Mouse (Mus musculus) spleen, postnatal 10 days (tissue): ENCODE results near the gene Alkbh3.

Experiments
- DNase-seq, 2 experiments: peaks; one replicate each; pipeline ENCODE4 v3.0.0; 2021 to 2022; ENCODE audit warnings: low spot score in 2 of 2

Gene Alkbh3

DNA sequence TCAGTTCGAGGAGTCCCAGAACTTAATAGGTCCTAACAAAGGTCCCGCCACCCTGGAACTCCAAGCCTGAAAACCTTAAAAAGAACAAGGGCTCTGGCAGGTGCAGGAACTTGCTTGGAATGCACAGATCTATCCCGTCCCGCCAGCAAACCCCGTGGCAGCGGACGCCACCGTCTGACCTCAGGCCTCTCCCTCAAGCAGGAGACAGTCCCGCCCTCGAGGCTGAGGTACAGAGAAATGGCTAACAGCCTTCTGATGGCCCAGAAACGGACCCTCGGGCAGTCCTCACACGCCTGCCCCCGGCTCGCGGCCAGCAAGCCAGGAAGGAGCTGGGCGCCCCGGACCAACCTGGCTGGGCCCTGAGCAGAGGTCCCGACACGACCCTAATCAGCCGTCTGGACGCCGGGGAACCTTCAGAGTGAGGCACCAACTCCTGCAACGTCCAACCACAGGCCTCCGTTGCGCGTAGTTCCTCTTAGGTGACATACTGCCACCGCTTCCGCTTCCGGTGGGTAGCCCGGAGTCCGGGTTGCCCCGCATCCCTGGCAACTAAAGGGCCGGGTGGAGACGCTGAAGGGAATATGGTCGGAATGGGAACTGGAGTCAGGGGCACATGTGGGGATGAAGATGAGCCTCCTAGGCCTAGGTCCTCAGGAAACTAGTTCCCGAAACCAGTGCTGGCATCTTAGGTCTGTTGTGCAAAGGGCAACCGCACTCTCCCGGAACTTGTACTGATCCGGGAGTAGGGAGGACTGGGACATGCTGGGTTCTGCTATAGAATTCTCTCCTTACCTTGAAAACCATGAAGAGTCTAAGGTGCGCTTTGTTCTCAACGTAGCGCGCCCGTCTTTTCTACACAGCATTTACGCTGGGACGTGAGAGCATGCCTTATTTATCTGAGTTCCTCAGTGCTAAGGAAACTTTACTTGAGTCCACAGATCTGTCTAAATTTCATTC, at the start of gene Alkbh3:
Gene Alkbh3 (minus strand): TSS at position 473 of the 957 bp plus-strand sequence.
- peak; percentile 85 to 89 for DNase-seq

DNA sequence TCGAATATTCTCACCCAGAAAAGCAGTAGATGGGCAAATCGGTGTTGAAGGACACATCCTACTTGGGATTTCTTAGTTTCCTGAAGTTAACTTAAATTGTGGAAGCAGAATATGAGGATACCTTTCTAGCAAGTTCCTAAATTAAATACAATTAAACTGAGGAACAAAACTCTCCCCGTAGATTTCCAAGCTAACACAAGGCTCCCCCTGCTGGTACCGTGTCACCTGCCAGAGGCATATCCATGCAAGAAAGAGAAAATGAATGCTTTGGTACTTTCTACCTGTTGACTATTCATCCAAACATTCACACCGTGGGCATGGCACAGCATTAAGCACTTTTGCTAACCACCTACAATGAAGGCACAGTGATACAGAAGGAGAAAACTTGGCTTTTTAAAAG, 48.9 kb upstream of the Alkbh3 start:
- DNase-seq = peak in 1 of 2 experiments; percentile 15

DNA sequence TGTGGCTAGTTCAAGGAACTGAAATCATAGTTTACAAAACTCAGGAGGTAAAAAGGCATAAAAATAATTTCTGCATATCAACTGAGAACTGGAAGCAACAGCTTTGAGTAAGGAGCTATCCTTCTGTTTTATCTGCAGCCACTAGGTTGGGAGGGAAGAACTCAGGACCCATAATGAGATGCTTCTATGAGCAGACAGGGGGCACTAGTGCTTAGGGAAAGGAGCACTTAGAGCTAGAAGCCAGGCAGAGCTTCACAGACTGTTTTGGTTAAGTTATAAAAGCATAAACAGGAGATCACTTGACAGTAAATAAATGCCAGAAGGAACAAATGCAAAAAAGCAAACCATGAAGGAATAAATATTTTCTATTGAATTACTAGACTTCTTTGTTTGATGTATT, 44.2 kb upstream of the Alkbh3 start:
- DNase-seq = peak in 1 of 2 experiments; percentile 19

DNA sequence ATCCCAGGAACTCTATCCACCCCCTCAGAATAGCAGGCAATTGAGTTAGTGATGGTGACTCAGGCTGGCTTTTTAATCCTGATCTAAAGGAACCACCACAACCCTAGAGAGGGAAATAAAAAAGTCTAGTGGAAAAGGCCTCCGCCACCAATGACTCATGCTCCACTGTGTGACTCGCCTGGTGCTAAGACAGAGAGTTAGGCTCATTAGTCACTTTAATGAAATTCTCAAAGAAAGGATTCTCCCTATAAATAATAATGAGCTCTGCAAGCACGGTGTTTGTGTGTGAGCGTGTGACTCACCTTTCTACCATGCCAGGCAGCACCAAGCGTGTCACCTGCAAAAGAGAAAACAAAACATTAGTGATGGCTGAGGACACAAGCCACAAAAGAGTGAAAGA, 41.3 kb upstream of the Alkbh3 start:
- no peak for DNase-seq

DNA sequence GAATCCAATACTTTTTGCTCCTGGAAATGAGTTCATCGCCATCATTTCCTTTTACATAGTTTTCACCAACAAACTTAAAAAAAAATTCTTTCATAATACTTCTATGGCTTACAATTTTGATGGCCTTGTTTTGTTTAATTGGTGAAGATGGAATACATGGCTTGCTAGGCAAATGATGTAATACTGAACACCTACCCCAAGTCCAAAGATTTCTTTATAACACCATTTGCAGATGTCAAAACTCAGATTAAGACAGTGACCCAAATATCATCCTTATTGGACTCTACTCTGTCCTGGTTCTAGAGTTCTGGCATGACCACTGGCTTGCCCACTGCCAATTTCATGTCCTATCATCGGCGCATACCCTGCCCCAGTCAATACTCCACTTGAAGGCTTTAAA, 40.3 kb upstream of the Alkbh3 start:
- no peak for DNase-seq

DNA sequence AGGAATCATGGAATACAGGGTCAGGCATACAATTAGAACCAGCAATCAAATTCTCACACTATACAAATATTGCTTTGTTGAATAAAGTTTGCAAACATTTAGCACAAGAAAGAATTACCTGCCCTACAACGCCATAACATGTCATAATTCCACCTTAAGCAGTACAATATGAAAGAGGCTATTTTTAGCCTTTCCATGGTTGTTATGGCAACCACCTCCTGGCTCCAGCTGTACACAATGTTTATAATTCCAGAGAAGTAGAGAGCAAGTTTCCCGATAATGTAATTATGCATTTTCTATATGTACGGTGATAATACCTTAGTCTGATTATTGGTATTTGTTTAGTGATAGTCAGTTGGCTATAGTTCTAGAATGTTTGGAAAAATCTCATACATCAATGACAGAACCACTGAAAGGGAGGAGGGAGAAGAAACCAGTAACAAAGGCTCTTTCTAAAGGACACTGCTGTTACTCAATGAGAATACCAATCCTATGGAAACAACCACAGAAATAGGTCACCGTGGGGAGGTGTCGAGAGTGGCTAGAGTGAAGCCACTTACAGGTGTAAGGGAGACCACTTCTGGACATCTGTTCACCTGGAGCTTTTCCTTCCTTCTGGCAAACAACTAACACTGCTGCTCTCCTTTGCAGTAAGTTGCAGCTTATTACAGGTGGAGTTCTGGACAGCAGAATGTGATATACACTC, 39.0 kb upstream of the Alkbh3 start:
- DNase-seq = no peak

DNA sequence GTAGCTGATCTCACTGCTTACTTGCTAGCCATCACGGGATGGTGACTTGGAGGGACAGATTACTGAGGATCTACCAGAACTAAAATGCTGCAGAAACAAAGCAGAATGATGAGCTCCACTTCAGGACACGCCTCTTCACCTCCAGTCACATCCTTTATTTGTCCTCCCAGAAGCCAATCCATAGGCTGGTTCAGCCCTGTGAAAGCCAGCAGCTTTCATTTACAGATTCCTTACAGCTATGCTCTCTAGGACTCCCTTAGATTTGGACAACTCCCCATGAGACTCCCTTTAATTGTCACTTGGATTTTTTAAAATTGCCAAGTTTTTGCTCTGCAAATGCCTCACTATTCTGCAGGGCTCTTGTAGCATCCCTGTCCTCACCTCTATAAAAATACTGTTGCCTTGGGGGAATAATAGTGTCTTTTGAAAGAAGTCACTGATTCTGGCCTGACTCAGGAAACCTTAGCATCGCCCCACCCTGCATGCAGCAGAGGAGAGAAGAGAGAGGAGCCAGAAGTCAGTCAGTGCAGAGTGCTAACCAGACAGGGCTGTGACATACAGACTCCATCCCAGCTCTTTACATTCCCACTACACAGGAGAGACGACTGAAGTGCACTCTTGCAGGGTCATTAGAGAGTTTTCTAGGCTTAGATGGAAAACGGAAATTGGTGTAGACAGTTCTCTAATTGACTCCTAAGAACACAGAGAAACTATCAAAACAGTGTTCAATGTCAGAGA, 38.3 kb upstream of the Alkbh3 start:
- no peak for DNase-seq

DNA sequence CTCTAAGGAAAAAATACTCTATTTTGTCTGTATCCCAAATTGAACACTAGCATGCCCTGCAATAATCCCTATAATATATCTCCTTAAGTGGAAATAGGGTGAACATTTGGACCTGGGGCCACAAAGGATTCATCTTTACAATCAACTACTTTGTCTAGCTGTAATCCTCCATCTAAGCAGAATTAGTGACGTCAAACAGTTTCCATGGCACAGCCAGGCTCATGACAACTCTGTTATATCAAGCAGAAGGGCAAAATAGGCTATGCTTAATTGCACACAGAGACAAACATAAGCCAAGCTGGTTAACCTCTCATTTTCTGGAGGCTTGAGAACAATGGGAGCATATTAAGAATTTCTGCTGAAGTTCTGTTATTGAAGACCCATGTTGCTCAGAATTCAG, 37.7 kb upstream of the Alkbh3 start:
- no peak for DNase-seq

DNA sequence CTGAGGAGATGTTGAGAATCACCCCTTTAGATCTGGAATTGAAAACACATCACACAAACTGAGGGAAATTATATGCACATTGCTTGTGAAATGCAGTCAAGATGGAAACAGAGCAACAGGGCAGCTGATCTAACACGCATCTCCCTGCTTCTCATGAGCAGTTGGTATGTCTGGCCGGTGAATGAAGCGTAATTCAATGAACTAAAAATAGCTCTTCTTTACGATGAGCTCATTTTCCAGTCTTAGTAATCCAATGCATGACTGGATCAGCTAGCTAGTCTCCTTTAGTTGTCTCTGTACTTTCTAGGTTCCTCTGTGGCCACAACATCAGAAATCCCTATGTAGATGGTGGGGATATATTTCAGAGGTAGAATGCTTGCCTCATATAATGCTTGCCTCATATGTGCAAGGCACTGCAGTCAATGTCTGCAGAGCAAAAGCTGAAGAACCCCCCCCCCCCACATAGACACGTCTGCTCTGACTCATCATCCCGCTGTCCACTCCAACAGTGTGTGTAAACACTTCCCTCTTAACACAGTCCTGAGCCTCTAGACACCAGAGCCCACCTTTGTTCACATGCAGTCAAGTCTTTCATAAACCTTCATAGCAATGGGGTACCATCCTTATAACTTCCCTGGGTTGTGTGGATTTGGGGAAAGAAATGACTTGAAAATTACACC, 34.9 kb upstream of the Alkbh3 start:
- DNase-seq = no peak

DNA sequence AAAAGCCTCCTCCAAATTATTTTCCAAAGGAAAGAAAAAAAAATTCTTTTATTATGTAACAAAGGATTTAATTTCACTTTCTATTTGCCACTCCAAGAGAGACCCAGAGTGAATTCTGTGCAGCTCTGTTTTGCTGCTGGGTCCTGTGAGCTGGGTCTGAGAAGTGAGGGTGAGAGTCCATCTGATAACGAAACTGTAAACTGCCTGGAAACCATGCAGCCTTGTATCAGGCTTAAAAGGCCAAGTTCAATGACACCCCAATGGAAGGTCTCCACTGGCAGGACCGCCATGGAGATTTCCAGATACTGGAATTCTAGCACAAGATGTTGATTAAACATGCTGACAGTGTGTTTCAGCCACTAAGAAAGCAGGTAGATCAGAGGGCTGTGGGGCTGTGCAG, 33.6 kb upstream of the Alkbh3 start:
- no peak for DNase-seq

DNA sequence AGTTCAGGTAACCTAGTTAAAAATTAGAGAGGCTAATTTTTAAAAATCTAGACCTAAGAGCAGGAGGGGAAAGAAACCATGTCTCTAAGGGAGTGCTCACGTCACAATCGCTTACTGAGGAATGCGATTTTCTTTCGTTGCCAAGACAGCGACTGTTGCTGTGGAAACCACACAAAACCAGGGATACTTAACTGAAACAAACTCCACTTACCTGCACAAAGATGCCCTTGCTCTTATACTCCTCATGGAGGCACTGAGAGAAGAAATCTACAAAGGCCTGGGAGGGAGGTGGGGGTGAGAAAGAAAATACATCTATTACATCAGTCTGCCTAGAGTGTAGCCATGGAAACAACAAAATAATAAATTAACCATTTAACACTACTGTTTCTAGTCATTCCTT, 33.1 kb upstream of the Alkbh3 start:
- DNase-seq = no peak

DNA sequence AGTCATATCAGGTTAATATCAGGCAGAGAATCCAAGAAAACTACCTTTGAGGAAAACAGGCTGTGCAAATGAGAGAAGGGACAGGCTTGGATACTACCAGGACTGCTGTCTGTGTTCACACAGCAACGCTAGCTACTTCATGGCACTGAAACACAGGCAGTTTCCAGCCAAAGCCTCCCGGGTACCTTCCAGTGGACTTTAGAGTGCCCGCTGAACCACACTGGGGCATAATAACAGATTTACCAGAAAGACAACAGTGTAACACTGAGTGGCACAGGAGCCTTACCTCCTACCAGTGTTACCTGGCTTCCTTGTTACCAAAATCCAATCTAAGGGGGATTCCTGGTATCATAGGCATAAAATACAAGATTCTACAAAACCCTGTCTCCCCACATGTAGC, 31.9 kb upstream of the Alkbh3 start:
- DNase-seq = no peak

DNA sequence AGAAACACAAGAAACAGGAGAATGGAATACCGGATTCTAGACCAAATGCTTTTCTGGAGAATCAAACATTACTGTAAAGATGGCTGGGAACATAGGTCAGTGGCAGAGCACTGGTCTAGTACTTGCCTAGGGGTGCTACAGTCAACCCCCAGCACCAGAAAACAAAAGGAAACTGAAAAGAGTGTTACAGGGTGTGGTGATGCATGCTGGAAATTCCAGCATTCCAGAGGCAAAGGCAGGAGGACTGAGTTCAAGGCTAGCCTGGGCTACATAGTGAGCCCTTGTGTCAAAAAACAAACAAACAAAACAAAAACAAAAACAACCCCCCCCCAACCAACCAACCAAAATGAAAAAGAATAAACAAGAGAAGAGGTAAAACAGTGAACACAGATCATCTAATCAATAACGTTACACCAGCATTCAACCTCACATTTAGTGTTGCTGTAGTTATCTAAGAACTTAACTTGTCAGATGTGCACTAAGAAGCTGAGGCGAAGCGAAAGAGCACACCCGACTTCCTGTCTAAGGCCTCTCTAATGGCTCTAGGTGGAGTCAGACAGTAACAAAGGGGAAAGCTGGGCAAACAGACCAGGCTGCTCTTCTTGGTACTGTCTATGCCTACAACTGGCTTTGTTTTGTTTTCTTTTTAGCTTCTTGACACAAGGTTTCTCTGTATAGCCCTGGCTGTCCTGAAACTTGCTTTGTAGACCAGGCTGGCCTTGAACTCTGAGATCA, 30.0 kb upstream of the Alkbh3 start:
- DNase-seq = no peak

DNA sequence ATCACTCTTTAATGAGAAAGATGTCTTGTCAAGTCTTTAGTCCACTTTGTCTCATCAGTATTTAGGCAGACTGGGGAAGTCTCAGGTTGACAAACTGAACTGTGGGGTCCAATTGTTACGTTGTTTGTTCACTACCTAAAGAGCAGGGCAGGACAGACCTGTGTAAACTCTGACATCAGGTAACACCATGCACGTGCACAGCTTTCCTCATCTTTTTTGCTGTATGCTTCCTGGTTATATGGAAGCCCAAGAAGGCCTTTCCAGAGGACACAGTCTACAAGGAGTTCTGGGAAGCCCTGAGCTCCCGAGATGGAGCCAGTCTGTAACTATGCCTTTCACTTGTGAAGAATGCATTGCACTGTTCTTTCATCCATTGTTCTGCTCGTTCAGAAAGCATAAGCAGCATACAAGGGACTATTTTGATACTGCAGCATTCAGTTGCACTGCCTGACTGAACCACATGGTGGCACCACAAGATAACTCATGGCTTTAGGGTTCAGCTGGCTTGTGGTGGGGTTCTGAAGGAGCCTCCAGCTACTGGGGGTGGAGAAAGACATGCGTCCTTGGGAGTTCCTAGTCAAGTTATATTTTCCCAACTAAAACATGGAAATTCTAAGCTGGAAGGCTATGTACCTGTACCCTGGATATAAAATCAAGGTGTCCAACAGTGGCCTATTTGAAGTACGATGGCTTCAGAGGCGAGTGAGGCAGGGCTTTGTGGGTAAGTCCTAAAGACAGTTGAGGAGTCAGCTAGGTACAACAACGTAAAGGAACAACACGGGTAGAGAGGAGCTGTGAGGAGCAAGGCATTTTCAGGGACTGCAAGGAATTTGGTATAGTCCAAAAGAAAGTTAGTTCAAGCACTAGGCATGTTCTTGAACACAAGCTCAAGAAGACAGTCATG, 25.1 kb upstream of the Alkbh3 start:
- peak; percentile 24 to 66 for DNase-seq

DNA sequence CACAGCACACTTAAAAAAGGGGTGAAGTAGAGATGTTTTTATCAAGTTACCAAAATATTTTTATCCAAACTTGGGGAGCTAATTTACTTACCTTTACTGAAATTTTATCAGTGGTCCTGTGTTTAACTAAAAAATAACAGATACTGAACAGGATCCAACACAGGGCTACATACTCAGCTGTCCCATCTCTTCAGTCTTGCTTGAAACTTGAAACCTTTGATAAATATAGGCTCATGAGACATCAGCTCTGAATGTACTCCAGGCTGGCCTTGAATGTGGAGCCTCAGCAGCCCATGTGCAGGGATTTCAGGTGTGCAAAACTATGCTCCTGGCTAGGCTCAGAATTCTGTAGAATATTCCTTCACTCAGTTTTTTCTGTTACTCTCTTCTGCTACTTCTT, 20.0 kb upstream of the Alkbh3 start:
- DNase-seq = no peak

DNA sequence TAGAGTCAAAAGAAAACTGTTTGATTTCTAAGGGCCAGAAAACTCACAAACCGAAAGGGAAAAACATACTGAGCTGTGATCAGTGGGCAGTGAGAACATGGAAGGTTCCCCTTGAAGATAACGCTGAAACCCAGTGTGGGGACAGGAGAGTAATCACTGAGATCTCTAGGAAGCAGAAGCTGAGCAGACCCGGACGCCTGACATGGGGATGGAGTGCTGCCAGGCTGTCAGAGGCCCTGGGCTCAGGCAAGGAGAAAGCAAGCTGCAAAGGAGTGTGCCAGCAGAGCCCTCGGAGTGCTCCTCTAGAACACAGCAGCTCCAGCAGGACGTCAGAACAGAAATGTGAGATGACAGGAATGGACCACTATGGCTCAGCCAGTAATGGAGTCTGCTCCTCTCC, 14.0 kb upstream of the Alkbh3 start:
- DNase-seq = no peak

DNA sequence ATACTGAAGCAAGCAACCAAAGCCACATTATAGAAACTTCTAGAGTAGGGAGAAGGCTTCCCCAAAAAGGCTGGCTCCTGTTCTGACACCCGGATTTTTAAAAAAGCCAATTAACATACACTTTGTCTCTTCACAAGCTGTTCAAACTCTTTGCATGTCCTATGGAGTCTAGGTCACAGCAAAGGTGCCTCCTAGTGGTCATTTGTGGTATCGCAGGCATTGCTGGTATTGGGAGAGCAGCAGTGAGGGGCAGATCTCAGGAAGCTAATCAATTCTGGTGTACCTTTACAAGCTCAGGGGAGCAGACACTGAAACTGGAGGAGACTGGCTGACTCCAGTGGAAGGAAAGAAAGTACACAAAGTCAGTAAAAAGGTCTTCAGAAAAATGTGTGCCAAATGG, 8.3 kb downstream of the Alkbh3 start:
- peak; percentile 80 to 88 for DNase-seq

DNA sequence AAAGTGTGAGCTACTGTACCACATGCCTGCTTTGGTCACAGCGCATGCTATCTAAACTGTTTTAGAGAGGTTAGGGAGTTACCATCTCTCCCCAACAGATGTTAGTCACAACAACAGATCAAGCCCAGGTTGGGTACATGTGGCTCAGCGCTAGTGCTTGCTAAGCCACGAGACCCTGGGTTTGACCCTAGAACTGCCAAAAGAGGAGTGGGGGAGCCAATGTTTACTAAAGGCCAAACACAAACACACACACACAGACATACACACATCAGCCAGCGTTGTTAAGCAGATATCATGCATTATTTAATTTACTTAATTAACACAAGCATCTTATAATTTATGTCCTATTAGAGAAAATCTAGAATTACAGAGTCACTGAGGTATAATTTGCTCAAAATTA, 8.7 kb downstream of the Alkbh3 start:
- no peak for DNase-seq

DNA sequence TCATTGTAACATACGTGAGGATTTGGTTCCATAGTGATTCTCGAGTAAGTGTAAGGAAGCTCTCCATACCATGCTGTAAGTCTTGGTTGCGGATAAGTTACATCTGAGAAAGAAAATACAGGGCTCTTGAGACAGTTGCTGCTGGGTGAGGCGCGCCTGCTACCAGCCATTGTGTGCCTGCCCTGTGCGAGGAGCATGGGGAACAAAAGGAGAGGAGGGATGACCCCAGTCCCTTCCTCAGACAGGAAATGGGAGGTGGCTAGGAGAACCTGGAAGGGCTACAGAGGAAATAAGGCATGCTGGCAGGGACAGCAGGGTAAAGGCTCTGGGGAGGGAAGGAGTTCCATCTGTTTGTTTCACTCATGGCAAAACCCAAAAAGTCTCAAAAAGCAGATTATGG, 9.2 kb downstream of the Alkbh3 start:
- DNase-seq = no peak

DNA sequence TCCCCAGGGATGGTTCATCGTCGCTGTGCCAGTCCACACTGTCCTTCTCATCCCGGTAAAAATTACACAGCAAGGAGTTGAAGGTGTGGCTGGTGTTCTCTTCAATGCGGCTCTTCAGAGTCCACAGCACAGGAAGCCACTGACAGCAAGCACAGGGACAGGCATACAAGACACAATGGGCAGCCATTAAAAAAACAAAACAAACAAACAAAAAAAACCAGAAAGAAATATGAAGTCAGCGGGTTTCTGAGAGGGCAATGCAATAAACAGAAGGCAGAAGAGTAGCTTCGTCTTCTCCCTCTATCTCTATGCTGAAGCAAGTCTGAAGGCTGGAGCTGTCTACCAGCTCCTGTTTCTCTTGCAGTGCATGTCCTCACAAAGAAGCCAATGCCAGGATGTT, 14.4 kb downstream of the Alkbh3 start, which contains the start of gene Gm27027:
Gene Gm27027 (minus strand): TSS at position 101 of the 400 bp plus-strand sequence.
- DNase-seq = no peak
